Mouse (Mus musculus): ENCODE measurements around the gene Cnr1. TPM values are rescaled to one million over a fixed set of nuclear protein-coding genes. Genes with fewer than 3 reads are reported as not detected.

Cnr1 gene
- total and polyA plus RNA-seq, 2 experiments from 2014 or later = 33.1 to 123 TPM

DNA sequence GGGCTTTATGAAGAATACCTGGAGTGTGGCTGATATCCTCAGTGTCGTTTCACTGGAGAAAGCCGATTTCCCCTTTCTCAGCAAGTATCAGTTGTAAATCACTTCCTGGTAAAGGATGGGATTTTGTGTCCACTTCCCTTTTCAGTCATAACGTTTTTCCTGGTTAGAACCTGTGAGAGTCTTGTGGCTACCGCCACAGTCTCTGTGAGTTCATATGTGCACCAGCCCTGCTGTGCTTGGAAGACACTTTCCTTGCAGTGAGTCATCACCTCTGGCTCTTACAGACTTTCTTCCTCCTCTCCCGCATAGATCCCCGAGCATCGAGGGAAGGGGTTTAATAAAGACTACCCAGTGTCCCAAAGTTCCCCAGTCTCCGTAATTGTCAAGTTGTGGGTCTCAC, 29.3 kb upstream of the Cnr1 start:
- TF ChIP-seq CTCF (IDR thresholded peaks at IDR 0.05) = no peak
- DNase-seq (ENCODE audit: low spot score) (no peak), ATAC-seq (ENCODE audit: low FRiP score) (no peak)
- H3K9ac ChIP-seq (replicated peaks; ENCODE audit: low read length, poor library complexity, severe bottlenecking) = no peak overlapping the region
- H3K36me3 ChIP-seq (ENCODE audit: insufficient read depth, low read length) = no peaks in the 10 kb centered on the region
- H3K4me3 ChIP-seq (ENCODE audit: low read depth, low read length) = no peak overlapping the region
- 78% methylated on average over 8 of the region's 8 CpGs for WGBS
- H3K27me3 ChIP-seq (ENCODE audit: insufficient read depth, low read length) = no peaks in the 10 kb centered on the region
- H3K27ac ChIP-seq (ENCODE audit: low read depth, low read length) = no peak overlapping the region
- no peaks in the 10 kb centered on the region for H3K4me1 ChIP-seq (ENCODE audit: insufficient read depth, low read length)
- no peak overlapping the region for H3K4me2 ChIP-seq (ENCODE audit: low read depth, low read length, poor library complexity, severe bottlenecking)
- no peaks in the 10 kb centered on the region for H3K9me3 ChIP-seq (ENCODE audit: low read length)

- 86% methylated on average over 2 of the region's 2 CpGs for WGBS
- TF ChIP-seq CTCF (IDR thresholded peaks at IDR 0.05) = no peak
- H3K27me3 ChIP-seq (ENCODE audit: insufficient read depth, low read length) = no peaks in the 10 kb centered on the region
- H3K9me3 ChIP-seq (ENCODE audit: low read length) = no peaks in the 10 kb centered on the region
- no peaks in the 10 kb centered on the region for H3K36me3 ChIP-seq (ENCODE audit: insufficient read depth, low read length)
- H3K27ac ChIP-seq (ENCODE audit: low read depth, low read length) = no peak overlapping the region
- H3K4me2 ChIP-seq (ENCODE audit: low read depth, low read length, poor library complexity, severe bottlenecking) = no peak overlapping the region
- ATAC-seq (ENCODE audit: low FRiP score) (no peak), DNase-seq (ENCODE audit: low spot score) (no peak)
- no peaks in the 10 kb centered on the region for H3K4me1 ChIP-seq (ENCODE audit: insufficient read depth, low read length)
- H3K9ac ChIP-seq (replicated peaks; ENCODE audit: low read length, poor library complexity, severe bottlenecking) = no peak overlapping the region
- no peak overlapping the region for H3K4me3 ChIP-seq (ENCODE audit: low read depth, low read length)
Observed at GRCm38 (mm10) chr4:33895491-33895890, 28.9 kb upstream of the Cnr1 start.

- no peak overlapping the region for H3K4me3 ChIP-seq (ENCODE audit: low read depth, low read length)
- ATAC-seq (ENCODE audit: low FRiP score) (no peak), DNase-seq (ENCODE audit: low spot score) (peak; percentile 54)
- H3K9ac ChIP-seq (replicated peaks; ENCODE audit: low read length, poor library complexity, severe bottlenecking) = no peak overlapping the region
- no peak for TF ChIP-seq CTCF (IDR thresholded peaks at IDR 0.05)
- H3K27ac ChIP-seq (ENCODE audit: low read depth, low read length) = no peak overlapping the region
- H3K9me3 ChIP-seq (ENCODE audit: low read length) = no peaks in the 10 kb centered on the region
- no peaks in the 10 kb centered on the region for H3K4me1 ChIP-seq (ENCODE audit: insufficient read depth, low read length)
- WGBS = 87% methylated on average over 3 of the region's 3 CpGs
- no peaks in the 10 kb centered on the region for H3K36me3 ChIP-seq (ENCODE audit: insufficient read depth, low read length)
- H3K4me2 ChIP-seq (ENCODE audit: low read depth, low read length, poor library complexity, severe bottlenecking) = no peak overlapping the region
- no peaks in the 10 kb centered on the region for H3K27me3 ChIP-seq (ENCODE audit: insufficient read depth, low read length)
Observed at GRCm38 (mm10) chr4:33901659-33902058, 22.7 kb upstream of the Cnr1 start.

DNA sequence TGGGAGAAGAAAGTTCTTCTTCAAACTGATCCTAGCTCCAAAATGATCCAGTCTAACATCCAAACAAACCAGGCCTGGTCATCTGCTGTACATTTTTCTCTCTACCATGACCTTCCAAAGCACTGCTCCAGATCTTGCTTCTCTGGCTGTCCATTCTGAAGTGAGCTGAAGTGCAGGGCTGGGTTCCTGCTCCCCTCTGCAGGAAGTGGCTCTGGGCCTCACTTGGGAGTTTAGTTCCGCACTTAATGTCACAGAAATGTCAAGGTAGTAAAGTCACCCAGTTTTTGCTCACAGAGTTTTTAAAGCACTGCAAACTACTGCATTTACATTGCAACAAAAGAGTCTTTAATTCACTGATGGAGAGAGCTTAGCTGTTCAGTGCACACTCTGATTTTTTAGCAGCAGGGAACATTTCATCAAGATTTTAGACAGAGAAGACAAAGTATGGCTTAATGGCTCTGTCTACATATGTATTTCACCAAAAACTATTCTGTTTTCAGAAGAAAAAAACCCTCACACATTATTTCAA, 20.5 kb upstream of the Cnr1 start:
- no peak overlapping the region for H3K9ac ChIP-seq (replicated peaks; ENCODE audit: low read length, poor library complexity, severe bottlenecking)
- 66% methylated on average over 1 of the region's 1 CpGs for WGBS
- no peak overlapping the region for H3K27ac ChIP-seq (ENCODE audit: low read depth, low read length)
- no peak for ATAC-seq (ENCODE audit: low FRiP score)
- no peak overlapping the region for H3K4me3 ChIP-seq (ENCODE audit: low read depth, low read length)
- no peaks in the 10 kb centered on the region for H3K27me3 ChIP-seq (ENCODE audit: insufficient read depth, low read length)
- no peak for DNase-seq (ENCODE audit: low spot score)
- no peaks in the 10 kb centered on the region for H3K36me3 ChIP-seq (ENCODE audit: insufficient read depth, low read length)
- H3K9me3 ChIP-seq (ENCODE audit: low read length) = no peaks in the 10 kb centered on the region
- no peak overlapping the region for H3K4me2 ChIP-seq (ENCODE audit: low read depth, low read length, poor library complexity, severe bottlenecking)
- no peak for TF ChIP-seq CTCF (IDR thresholded peaks at IDR 0.05)
- no peaks in the 10 kb centered on the region for H3K4me1 ChIP-seq (ENCODE audit: insufficient read depth, low read length)

DNA sequence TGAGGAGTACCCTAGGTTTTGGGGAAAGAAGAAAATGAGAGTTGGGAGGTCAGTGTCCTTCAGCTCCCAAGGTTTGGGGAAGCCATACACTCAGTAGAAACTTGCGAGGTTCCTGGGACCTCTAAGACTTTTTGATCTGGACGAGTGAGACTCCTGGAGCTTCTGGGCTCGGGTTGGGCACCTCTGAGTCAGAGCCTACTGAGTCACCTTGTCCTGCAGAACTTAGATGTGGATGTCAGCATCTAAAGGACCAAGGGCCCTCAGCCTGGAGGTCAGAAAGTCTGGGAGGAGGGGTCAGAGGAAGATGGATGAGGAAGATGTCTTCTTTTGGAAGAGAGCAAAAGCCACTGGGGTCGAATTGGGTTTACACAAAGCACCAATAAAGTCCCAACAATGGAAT, 19.6 kb upstream of the Cnr1 start:
- no peak for TF ChIP-seq CTCF (IDR thresholded peaks at IDR 0.05)
- no peak overlapping the region for H3K4me3 ChIP-seq (ENCODE audit: low read depth, low read length)
- no peak overlapping the region for H3K4me2 ChIP-seq (ENCODE audit: low read depth, low read length, poor library complexity, severe bottlenecking)
- no peak overlapping the region for H3K27ac ChIP-seq (ENCODE audit: low read depth, low read length)
- DNase-seq (ENCODE audit: low spot score) (no peak), ATAC-seq (ENCODE audit: low FRiP score) (no peak)
- H3K9ac ChIP-seq (replicated peaks; ENCODE audit: low read length, poor library complexity, severe bottlenecking) = no peak overlapping the region
- 86% methylated on average over 4 of the region's 4 CpGs for WGBS
- no peaks in the 10 kb centered on the region for H3K27me3 ChIP-seq (ENCODE audit: insufficient read depth, low read length)
- no peaks in the 10 kb centered on the region for H3K36me3 ChIP-seq (ENCODE audit: insufficient read depth, low read length)
- H3K9me3 ChIP-seq (ENCODE audit: low read length) = no peaks in the 10 kb centered on the region
- no peaks in the 10 kb centered on the region for H3K4me1 ChIP-seq (ENCODE audit: insufficient read depth, low read length)

- no peak overlapping the region for H3K27ac ChIP-seq (ENCODE audit: low read depth, low read length)
- H3K4me2 ChIP-seq (ENCODE audit: low read depth, low read length, poor library complexity, severe bottlenecking) = no peak overlapping the region
- WGBS = 36% methylated on average over 3 of the region's 3 CpGs
- no peak for ATAC-seq (ENCODE audit: low FRiP score)
- H3K9me3 ChIP-seq (ENCODE audit: low read length) = no peaks in the 10 kb centered on the region
- no peaks in the 10 kb centered on the region for H3K4me1 ChIP-seq (ENCODE audit: insufficient read depth, low read length)
- H3K36me3 ChIP-seq (ENCODE audit: insufficient read depth, low read length) = no peaks in the 10 kb centered on the region
- no peak for DNase-seq (ENCODE audit: low spot score)
- no peak for TF ChIP-seq CTCF (IDR thresholded peaks at IDR 0.05)
- H3K9ac ChIP-seq (replicated peaks; ENCODE audit: low read length, poor library complexity, severe bottlenecking) = no peak overlapping the region
- no peaks in the 10 kb centered on the region for H3K27me3 ChIP-seq (ENCODE audit: insufficient read depth, low read length)
- H3K4me3 ChIP-seq (ENCODE audit: low read depth, low read length) = no peak overlapping the region
Observed at GRCm38 (mm10) chr4:33908786-33909185, 15.6 kb upstream of the Cnr1 start.

Data from midbrain, postnatal 0 days (tissue).